Mouse (Mus musculus) MN1 (cell line): ENCODE measurements at regions not wholly inside any gene's neighbourhood (a gene's known extent, or its start where the extent isn't known, plus 50 kb on each side); places are given as distances from the start of the nearest gene placed in this dataset.
A peak's percentile ranks its signal among the peaks of the same experiment; 100 is the strongest.

ENCODE experiments used
- DNase-seq: peaks from one replicate; pipeline ENCODE4 v3.0.0-alpha.2; 2016; ENCODE audit warnings: low spot score

DNA sequence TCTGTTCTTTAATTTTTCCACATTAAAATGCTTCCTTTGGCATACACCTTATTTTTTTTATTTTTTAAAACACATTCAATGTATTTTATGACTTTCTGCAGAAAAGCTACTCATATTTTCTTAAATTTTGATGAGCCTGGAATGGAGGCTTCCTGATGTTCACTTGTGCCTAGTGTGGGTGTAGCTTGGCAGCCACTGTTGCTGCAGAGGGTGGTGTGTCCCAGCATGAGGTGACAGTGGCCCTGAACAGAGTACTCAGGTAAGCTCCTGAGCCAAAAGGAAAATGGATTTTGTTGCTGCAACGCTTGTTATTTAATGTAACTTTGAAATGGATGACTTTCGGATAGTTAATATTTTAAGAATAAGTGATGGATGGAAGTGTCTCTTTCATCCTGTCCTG, 170.6 kb downstream of the Eipr1 start:
- no peak for DNase-seq

DNA sequence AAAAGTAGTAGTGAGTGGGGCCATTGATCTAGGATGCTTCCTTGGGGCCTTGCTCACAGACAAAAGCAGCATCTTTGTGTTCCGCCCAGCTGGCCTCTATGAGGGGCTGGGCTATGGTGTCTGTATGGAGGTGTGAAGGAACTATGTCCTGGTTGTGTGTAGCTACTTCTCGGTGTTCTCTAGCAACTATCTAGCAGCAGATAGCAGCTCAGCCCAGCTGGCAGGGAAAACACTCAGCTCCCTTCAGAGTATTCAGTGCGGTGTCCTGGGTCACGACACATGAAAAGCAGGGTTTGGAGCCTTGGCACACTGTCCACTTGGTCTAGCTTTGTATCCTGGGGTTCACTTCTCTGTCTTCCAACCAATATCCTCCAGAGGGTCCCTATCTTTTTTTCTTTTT, 173.6 kb downstream of the Eipr1 start:
- no peak for DNase-seq

DNA sequence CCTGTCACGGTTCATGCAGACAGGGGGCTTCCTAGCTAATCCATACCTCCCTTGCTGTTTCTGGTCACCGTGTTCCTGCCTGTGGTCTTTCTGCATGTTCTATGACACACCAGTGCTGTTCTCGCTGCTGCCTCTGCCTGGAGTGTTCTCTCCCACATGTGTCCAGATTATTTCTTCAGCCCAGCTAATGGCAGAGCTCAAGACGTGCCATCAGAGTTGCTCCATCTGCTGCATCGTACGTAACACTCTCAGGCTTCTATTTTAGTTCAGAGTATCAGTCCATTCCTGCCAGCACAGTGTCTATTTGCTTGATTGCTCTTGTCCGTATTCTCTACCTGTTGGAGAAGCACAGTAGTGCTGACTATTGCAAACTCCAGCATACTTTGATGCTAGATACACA, 188.3 kb downstream of the Eipr1 start:
- DNase-seq = no peak

DNA sequence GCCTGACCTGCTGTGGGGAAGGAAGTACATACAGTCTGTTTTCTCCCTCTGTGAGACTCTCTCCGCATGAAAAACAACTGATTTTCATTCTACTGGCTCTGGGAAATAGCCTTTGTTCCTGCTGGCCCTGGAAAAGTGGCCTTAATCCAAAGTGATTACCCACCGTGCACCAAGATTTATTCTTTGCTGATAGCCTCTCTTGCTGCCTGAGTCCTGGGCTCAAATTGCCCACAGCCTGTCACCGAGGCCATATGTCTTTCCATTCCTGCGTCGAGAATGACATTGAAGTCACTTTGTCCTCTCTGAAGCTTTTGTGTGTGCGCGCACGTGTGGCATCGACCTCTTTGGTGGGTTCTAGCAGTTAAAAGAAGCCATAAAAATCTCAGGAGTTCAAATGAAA, 197.3 kb downstream of the Eipr1 start:
- no peak for DNase-seq

DNA sequence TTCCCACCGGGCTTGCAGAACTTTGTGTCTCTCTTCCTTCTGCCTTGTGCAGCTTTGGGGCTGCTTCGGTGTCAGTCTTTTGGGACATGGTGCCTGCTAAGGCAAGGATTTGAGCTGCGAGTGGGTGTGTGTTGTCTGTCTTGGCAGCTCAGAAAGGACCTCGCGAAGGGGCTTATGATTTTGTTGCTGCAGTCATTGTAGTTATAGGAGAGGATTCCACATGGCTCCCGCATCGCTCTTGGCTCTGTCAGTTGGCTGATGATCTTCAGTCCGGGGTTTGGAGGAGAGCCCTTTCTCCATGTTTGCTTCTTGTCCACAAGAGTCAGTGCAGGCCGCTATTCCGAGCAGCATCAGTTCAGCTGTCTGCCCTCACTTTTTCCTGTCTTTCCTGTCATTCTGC, 197.7 kb downstream of the Eipr1 start:
- no peak for DNase-seq

DNA sequence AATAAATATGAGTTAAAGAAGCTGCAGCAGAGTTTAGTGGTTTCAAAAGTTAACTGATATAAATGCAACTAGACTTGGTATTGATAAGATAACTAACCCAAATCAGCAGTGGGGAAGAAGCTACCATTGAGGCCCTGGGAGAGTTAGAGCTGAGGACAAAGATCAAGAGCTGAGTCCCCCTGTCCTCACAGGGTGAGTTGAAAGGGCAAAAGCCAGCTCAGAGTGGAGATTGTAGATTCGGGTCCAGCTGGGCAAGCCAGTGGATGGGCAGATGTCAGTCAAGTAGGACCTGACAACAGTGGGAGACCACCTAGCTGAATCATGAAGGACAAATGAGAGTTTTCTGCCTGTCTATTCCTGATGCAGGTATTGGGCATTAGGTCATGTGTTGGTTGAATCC, 205.6 kb downstream of the Eipr1 start:
- no peak for DNase-seq

DNA sequence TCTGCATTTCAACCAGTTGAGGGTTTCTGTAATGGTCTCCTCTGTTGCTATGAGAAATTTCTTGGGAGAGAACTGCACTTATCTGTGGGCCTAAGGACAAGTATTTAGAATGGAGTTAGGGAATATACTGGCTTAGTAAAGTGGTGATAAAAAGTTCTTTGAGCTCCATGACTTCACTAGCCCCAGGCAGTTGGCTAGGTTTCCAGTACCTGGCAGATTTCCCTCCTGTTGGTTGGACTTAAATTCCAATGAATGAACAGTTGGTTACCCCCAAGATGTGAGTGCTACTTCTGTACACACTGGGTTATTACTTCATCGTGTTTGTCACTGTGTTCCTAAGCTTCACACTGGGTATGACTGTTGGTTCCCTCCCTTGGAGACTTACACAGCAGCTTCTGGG, 207.1 kb downstream of the Eipr1 start:
- DNase-seq = no peak

DNA sequence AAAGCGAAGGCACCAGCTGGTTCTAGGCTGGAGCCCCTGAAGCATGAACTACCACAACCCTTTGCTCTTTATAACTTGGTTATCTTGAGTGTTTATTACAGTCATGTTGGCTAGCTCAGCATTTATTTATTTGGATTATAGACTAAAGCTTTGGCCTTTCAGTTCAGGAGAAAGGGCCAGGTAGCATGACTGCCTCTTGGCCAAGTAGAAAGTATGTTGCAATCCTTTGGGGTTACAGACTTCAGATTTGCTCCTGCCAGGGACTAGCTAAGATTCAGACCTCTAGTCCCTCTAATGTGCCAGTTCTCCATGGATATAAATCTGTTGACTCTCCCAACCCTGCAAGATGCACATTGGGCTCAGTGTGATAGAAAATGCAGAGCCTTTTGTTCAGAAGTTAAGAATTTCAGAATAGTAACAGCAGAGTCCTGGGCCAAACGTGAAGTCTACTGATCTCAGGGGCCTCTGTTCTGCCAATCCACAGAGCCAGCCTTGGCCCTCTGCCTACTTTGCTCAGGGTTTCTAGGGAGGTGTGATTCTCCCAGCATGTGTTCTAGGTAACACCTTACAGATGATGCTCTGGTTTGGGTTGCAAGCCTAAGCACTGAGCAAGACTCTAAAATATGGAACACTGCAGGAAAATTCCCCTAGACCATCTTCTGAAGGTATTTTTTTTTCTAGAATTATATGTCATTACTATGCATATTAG, 218.2 kb downstream of the Eipr1 start:
- no peak for DNase-seq

DNA sequence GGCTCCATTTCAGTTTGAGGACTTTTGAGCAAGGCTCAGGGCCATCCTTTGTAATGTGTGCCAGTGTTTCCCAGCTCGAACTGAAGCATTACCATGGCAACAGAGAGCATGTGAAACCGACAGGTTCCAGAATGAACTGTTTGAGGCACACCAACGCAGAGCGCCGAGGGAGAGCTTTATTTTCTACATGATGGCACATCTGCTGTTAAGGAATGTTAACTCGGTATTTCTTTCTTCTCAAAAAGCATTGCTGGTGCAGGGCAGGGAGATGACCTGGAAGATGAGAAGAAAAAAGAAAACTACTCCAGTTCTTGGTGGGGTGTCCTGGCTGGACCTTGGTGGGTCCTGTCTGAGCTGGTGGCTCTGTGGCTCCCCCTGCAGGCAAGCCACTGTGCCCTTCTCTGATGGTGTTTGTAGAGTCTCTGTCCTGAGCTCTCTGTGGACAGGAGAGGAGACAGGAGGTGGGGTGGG, 223.0 kb downstream of the Eipr1 start:
- DNase-seq = no peak

DNA sequence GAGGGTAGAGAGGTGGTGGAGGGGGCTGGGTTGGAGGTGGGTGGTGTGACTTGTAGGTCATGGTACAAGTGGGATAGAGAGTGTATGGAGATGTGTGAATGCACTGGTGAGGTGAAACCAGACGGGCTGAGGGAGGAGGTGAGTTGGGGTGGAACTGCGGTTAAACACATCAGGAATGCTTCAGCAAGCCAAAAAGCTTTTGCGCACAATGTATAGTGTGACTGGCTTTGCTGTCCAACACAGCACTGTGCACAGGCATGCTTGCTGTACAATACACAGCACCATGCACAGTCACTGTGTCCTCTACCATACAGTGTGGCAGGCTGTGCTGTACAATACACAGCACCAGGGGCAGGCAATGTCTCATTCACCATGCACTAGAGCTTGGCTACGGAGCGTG, 223.6 kb downstream of the Eipr1 start:
- no peak for DNase-seq

DNA sequence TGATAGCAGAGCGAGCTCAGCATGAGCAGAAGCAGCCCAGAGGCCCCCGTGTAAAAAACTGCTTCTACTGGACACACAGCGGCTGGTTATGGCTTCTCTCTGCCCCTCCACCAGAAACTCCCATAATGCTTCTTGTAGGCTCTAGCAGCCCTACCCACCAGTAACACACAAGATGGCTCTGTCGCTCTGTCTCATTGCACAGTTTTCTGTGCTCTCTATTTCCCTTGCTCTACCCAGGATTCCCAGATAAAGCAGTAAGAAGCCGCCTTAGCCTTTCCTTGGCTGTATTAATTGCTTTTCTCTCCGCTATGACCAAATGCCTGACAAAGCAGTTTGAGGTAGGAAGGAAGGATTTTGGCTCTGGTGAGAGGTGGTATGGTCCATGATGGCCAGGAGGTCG, 228.1 kb downstream of the Eipr1 start:
- DNase-seq = no peak

DNA sequence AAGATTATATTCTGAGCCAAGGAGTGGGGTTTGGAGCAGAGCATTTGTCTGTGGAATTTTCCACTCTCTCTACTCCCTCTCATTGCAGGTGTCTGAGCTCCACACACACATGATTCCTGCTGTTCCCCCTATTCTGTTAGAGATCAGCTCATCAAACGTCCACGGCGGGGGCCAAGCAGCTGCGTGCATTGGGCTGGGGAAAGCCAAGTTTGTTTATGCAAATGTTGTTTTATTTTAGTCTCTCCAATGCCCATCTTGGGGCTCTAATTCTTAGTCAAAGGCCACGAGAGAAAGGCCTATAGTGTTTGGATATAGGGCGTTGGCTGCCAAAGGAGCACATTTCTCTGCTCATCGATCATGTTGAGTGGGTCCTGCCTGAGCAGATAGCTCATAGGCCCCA, 234.6 kb downstream of the Eipr1 start:
- no peak for DNase-seq

DNA sequence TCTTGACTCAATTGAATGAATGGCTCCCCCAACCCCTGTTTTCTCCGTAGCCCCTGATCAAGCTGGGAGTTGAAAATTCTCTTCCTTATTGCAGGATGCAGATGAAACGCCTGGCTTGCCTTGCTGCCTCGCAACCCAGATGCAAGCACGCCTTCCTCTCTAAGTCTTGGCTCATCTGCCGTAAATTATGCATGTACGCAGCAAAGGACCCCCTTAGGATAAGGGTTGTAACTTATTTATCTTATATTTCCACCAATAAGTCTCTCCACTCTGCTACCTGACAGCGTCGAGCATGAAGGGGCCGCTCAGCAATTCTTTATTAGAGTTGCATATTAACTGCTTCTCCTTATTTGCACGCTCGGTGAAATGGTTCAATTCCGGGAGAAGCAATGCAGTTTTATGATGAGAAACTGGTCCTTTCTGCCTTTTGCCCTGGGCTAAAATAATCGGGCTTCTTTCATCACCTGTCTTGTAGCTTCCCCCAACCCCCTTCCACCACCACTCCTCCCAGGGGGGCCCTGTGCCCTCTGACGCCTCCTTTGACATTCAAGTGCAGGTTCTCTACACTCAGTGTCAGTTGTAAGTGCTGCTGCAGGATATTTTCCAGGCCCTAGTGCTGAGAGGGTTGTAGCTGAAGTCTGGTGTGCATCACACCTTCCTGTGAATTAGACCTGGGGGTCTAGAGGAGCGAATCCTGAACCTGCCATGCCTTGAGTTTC, 246.0 kb downstream of the Eipr1 start:
- DNase-seq = no peak

DNA sequence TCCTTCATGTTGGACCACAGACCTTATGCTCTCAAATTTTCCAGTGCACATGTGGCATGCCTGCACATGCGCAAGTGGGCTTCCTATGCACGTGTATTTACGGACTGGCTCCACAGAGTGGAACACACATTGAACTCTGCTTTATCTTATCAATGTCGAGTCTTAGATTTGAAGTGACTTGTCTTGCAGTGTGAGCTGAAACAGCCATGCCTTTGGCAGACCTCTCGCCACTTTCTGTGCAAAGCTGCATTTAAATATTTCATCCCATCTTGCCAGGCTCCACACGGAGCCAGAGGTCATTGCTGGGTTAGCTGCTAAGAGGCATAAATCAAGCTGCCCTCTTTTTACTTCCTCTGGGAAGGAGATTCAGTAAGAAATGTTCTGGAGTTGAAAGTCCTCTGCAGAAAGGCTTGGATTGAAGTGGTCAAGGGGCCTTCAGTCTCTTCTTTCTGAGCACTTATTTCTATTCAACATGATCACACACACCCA, 248.4 kb downstream of the Eipr1 start:
- DNase-seq = peak; percentile 63

DNA sequence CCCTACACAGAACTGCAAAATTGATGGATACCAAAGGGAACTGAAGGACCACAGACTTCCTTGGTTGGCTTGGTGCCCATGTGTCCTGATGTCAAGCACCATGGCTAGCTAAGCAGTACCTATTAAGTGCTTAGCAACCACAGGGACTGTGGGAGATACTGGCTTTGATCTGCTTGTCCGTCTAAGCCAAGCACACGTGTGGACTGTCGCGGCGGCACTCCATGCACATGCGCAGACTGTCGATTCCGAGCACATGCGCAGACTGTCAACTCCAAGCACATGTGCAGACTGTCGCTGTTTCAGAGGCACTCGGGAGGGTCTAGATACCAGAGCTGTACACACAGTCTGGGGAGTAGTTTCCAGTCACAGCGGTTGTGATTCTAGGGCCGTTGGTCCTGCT, 252.9 kb downstream of the Eipr1 start:
- DNase-seq = peak; percentile 35

DNA sequence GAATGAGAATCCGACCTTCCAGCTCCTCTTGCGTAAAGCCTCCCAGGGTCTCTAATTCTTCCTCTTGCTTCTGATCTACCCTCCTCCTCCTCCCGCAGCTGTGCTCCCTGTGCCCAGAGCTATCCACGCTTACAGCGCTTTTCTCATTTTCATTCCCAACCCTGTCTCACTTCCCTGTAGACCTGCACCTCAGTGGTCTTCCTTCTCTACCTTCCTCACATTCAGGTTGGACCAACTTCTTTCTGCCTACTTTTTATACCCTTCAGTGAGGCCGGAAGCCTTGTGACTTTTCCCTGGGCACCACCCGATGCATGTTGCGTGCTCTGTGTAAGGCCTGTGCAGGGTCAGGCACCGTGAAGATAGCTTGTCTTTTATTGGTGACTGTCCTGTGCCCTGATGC, 263.0 kb downstream of the Eipr1 start:
- no peak for DNase-seq

DNA sequence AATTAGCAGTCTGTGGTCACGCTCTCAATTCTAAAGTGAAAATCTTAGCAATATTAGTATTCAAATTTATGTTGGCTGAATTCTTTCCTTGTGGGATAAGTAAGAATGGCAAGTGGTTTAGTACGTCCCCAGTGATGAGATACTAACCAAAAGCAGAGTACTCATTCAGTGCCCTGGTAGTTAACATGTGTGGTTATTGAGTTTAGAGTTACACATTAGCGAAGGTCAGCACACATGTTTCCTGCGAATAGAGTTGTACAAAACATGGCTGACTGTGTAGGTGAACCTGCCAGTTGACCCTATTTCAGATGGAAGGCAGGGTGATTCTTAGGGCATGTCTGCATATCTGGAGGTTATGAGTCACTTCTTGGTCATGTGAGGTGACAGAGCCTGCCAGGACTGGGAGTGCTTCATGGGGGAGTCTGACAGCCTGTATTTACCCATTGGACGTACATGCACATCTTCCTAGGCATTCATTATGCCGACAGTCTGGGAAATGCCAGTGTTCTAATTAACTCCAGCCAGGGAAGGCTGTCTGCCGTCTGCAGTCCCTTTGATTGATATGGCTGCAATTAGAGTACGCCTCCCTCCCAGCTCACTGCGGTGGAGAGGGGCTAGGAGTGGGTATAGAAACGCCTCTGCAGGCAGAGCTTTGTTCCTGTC, 263.7 kb downstream of the Eipr1 start:
- DNase-seq = peak; percentile 72

DNA sequence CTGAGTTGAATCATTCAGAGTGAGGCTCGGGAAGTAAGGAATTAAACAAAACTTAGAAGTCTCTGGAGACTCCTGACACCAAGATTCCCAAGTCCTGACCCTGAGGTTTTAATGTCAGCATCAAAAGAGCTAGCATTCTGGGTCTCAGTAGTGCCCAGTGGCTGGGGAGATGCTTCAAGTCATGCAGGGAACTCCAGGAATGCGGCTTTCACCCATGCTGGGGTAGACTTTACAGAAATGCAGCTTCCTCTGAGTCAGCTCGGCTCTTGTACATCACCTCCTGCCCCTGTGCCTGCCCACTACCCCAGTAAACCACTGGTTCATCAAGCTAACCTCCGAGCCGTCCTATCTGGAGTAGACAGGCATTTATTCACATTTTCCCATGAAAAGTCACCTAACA, 269.5 kb downstream of the Eipr1 start:
- DNase-seq = no peak

DNA sequence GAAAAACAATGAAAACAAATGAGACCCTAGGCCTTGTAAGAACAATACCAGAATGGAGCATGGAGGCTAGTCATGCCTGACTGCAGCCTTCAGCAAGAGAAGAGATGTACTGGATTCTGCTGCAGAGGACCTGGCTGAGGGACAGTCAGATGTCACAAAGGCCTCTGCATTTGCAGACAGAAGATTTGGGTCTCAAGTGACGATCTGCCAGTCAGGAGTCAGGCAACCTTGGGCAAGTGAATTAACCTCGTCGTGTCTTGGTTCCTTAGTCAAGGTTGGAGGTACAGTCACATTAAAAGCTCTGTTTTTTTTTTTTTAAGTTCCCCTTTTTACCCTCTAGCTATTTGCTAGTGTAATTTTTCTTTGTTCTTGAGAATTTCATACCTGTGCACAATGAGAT, 276.6 kb downstream of the Eipr1 start:
- DNase-seq = no peak

DNA sequence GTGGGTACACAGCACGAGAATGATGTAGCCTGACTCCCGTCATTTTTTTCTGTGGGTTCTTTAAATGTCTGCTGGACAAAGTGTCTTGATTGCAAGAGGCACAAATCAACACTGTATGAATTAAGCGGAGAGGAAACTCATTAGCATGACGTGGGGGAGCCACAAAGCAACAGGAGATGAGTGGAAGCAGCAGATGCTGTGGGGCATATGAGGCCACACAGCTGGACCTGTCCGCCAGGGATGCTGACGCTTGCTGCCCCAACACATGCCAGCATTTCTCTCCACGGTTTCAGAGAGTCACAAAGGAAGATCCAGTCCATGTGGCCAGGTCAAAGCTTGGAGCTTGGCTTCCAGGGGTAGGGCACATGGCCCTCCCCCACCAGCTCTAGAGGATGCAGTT, 277.9 kb downstream of the Eipr1 start:
- DNase-seq = no peak

DNA sequence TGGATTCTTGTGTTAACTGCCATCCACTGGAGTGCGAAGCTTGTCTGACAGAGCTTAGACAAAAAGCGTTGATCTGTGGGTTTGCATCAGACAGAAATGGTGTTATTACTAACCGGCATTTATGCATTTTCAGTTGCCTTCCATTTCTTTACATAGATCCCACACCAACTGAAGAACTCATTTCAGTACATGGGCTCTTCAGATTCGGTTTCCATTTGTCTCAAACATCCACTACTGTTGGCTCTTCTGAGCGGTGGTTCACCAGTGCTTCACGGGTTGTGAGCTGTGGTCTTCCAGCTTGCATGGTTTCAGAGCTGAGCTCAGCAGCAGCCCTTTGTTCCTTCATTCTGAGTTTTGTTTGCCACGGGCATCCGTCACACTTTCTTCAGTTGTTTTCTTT, 294.4 kb downstream of the Eipr1 start:
- no peak for DNase-seq

DNA sequence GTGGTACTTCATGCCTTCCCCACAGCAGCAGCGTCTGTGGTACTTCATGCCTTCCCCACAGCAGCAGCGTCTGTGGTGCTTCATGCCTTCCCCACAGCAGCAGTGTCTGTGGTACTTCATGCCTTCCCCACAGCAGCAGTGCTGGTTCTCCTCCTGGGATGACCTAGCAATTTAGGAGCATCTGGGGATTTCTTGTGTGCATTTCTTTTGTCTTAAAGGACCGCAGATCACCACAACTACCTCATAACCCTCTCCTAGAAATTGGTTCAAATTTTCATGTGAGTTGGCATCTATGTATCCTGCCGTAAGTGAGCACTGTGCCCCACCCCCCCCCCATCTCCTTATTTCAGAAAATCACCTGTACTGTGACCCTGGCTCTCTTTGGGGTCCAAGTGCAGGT, 297.0 kb downstream of the Eipr1 start:
- DNase-seq = peak; percentile 32

DNA sequence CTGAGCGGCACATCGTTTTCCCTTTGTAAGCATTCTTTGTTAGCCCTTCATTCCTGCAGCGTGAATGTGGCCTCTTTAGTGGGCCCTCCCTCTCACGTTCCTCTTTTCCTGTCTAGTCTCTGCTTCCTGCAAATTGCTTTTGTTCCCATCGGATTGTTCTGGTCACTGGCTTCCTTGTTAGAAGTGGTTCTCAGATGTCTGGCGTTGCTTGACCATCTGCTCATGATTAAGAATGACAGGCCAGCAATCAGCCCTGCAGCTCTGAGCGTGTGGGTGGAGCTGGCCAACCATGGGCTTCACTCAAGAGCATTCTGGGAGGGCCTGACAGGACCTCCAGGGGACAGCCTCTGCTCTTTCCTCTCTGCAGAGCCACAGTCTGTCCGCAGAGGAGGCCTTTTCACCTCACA, 297.5 kb downstream of the Eipr1 start:
- peak; percentile 93 for DNase-seq
